Mouse (Mus musculus): ENCODE data around the gene Lrrc59.

DNA sequence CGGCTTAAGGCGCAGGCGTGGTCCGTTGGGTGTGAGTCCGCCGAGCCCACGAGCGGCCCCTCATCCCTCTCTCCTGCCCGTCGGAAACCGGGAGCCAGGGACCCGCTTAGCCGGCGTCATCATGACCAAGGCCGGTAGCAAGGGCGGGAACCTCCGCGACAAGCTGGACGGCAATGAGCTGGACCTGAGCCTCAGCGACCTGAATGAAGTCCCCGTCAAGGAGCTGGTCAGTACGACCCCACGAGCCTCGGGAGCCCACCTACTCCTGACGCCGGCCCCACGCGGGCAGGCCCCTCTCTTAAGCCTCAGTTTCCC lies 274 bp downstream of the Lrrc59 start:
- TF ChIP-seq CTCF (conservative IDR thresholded peaks at IDR 0.05; ENCODE audit: low read length) (no peak), NANOG (IDR thresholded peaks at IDR 0.05; ENCODE audit: borderline replicate concordance, low read length) (no peak), POU5F1 (IDR thresholded peaks at IDR 0.05; ENCODE audit: borderline replicate concordance, low read length) (no peak)

Measured in E14TG2a.4 (cell line).